Mouse (Mus musculus) midbrain, postnatal 0 days (tissue): ENCODE data around the gene Slc25a21. TPM values are rescaled to one million over a fixed set of nuclear protein-coding genes. Genes with fewer than 3 reads are reported as not detected.
A peak's percentile ranks its signal among the peaks of the same experiment; 100 is the strongest.

ENCODE experiments used
- ATAC-seq: fragments of 200-750 bp; cut with Nextera tagmentation; 2 replicates; pipeline ENCODE4 v1.8.0; 2017; ENCODE audit warnings: moderate number of reproducible peaks, mild to moderate bottlenecking, moderate TSS enrichment, moderate library complexity; ENCODE audit not compliant: low FRiP score
- DNase-seq: peaks from one replicate; pipeline ENCODE4 v3.0.0-alpha.2; 2015; ENCODE audit warnings: low spot score
- H3K27ac ChIP-seq: fragments of 300-500 bp; sonication (generic); 2 replicates; pipeline ENCODE4 v1.5.1; 2014; ENCODE audit warnings: low read depth, mild to moderate bottlenecking, low read length, mixed read lengths
- H3K27me3 ChIP-seq: fragments of 300-500 bp; sonication (generic); 2 replicates; pipeline ENCODE4 v1.6.1; 2014; ENCODE audit warnings: low read length, control low read depth, mixed read lengths; ENCODE audit not compliant: insufficient read depth
- H3K36me3 ChIP-seq: fragments of 300-500 bp; sonication (generic); 2 replicates; pipeline ENCODE4 v1.6.1; 2014; ENCODE audit warnings: low read length, control low read depth, mixed read lengths; ENCODE audit not compliant: insufficient read depth
- H3K4me1 ChIP-seq: fragments of 300-500 bp; sonication (generic); 2 replicates; pipeline ENCODE4 v1.6.1; 2014; ENCODE audit warnings: mild to moderate bottlenecking, control low read depth, antibody characterized with exemption, low read length, mixed read lengths; ENCODE audit not compliant: insufficient read depth
- H3K4me2 ChIP-seq: fragments of 300-500 bp; sonication (generic); 2 replicates; pipeline ENCODE4 v1.6.1; 2014; ENCODE audit warnings: low read depth, mild to moderate bottlenecking, low read length, mixed read lengths; ENCODE audit not compliant: poor library complexity, severe bottlenecking
- H3K4me3 ChIP-seq: fragments of 300-500 bp; sonication (generic); 2 replicates; pipeline ENCODE4 v1.5.1; 2014; ENCODE audit warnings: low read depth, mild to moderate bottlenecking, low read length, moderate library complexity
- H3K9ac ChIP-seq: fragments of 300-500 bp; sonication (generic); replicated peaks from 2 replicates; pipeline ENCODE4 v1.6.1; 2014; ENCODE audit warnings: mild to moderate bottlenecking, low read length, moderate library complexity, mixed read lengths; ENCODE audit not compliant: poor library complexity, severe bottlenecking
- H3K9me3 ChIP-seq: fragments of 300-500 bp; sonication (generic); 2 replicates; pipeline ENCODE4 v1.6.1; 2016; ENCODE audit warnings: low read length, control low read depth
- CTCF ChIP-seq: IDR thresholded peaks from 2 replicates; pipeline ENCODE4 v1.5.1; 2016; ENCODE audit warnings: antibody characterized with exemption, mild to moderate bottlenecking
- WGBS: fragments of 180-500 bp; shearing (Covaris S2); extraction: QIAGEN DNeasy Blood & Tissue Kit; methylation state at CpG from one replicate; pipeline ENCODE4 v1.1.7; 2014; 5-methylcytosine and 5-hydroxymethylcytosine counted together
- polyA plus RNA-seq: library from polyadenylated mRNA; unstranded; fragments of >200 nt; fragmentation: Nextera tagmentation; extraction: Ambion mirVana; gene quantifications from 2 replicates; pipeline ENCODE4 v1.2.1, GENCODE M21; 2015
- total RNA-seq: library from RNA; depleted of rRNA; stranded (reverse); fragments of >200 nt; gene quantifications from 2 replicates; pipeline ENCODE4 v1.2.3, GENCODE M21; 2014

The Slc25a21 gene
- total and polyA plus RNA-seq, 2 experiments from 2014 or later, result 0.11 TPM; not detected in 1

DNA sequence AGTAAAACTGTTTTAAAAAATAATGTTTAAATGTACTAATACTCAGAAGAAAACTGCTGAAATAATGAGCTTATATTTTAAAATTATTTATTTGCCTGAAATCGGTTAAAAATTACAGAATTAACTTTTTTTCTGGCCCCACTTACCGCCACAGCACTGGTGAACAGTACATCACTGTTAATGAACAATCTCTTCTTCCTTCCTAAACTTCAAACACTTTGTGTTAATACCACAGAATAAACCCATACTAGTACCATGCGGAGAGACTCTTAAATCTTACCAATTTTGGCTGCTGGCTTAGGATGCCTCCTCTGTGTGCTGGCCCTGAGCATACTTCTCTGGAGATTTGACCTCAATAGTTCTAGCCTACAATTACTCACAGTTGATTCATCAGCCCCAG lies 4.6 kb upstream of the Slc25a21 start:
- no peak for TF ChIP-seq CTCF

GRCm38 (mm10) chr12:57199427-57199826 lies 2.2 kb upstream of the Slc25a21 start:
- no peaks in the 10 kb centered on the region for H3K9me3 ChIP-seq
- no peak overlapping the region for H3K27ac ChIP-seq
- TF ChIP-seq CTCF, result no peak
- 98% methylated on average over 2 of the region's 2 CpGs for whole genome bisulfite sequencing
- ATAC-seq, result no peak
- H3K27me3 ChIP-seq, result peaks cover 13% of the 10 kb centered on the region
- H3K4me2 ChIP-seq, result no peak overlapping the region
- no peaks in the 10 kb centered on the region for H3K36me3 ChIP-seq
- no peak overlapping the region for H3K9ac ChIP-seq
- no peak for DNase-seq
- no peak overlapping the region for H3K4me3 ChIP-seq
- H3K4me1 ChIP-seq, result 0 out of 2 replicates have a peak, but pooled peaks cover 7% of the 10 kb centered on the region

More for the DNA sequence above, 4.6 kb upstream of the Slc25a21 start:
- no peak overlapping the region for H3K4me3 ChIP-seq
- H3K4me1 ChIP-seq, result 0 out of 2 replicates have a peak, but pooled peaks cover 2% of the 10 kb centered on the region
- peaks cover 8% of the 10 kb centered on the region for H3K27me3 ChIP-seq
- no peak overlapping the region for H3K9ac ChIP-seq
- no peak overlapping the region for H3K4me2 ChIP-seq
- 92% methylated on average over 3 of the region's 3 CpGs for WGBS
- no peaks in the 10 kb centered on the region for H3K9me3 ChIP-seq
- no peaks in the 10 kb centered on the region for H3K36me3 ChIP-seq
- H3K27ac ChIP-seq, result no peak overlapping the region
- no peak for DNase-seq
- ATAC-seq, result no peak

DNA sequence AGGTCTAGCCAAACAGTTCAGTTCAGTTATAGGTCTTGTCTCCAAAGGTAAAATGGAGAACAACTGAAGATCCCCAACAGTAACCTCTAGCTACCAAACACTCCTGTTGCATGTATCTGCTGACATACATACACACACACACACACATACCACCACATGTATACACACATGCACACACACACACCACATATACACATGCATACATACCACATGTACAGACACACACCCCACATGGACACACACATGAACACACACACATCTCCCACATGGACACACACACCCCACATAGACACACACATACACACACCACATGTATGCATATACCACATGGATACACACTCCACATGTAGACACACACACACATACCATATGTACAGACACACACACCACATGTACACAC lies 997 bp upstream of the Slc25a21 start:
- no peak overlapping the region for H3K27ac ChIP-seq
- TF ChIP-seq CTCF, result no peak
- 0 out of 2 replicates have a peak, but pooled peaks cover 7% of the 10 kb centered on the region for H3K4me1 ChIP-seq
- H3K9me3 ChIP-seq, result no peaks in the 10 kb centered on the region
- peak; percentile 44; the same call in 1 of the 2 replicates for ATAC-seq
- H3K4me2 ChIP-seq, result no peak overlapping the region
- no peaks in the 10 kb centered on the region for H3K36me3 ChIP-seq
- no peak overlapping the region for H3K9ac ChIP-seq
- H3K27me3 ChIP-seq, result peaks cover 13% of the 10 kb centered on the region
- H3K4me3 ChIP-seq, result no peak overlapping the region
- no peak for DNase-seq

DNA sequence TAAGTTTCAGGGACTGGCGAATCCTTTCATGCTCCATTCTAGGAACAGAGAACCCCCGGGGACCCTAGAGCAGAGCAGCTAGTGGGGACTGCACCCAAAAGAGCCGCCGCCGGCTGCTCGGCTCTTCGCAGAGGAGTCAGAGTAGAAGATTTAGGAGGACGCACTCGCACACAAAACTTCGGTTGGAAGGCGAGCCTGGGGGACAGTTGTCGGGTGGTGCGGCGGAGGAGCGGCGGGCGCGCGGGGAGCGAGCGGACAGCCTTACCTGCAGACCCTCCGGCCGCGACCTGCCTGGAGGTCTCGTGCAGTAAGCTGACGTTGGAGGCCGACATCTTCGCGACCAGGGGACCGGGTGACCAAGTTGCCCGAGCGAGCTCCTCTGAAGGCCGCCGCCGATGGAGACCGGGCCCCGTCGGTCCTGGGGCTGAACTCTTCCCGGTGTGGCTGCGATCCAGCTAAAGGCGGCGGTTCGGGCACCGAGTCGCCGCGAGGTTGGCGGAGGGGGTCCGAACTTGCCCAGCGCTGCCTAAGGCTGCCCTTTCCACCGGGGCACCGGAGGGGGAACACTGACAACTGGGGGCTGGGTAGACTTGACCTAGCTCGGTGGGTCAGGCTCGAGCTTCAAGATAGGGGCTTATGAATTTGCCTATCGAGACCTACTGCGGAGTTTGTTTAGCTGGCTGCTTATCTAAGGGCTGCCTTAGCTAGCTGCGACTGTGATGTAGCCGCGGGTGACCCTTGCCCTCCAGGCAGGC lies 487 bp downstream of the Slc25a21 start:
- H3K4me3 ChIP-seq, result peak overlapping the region; percentile 43
- WGBS, result 1% methylated on average over 59 of the region's 59 CpGs
- ATAC-seq, result peak; percentile 13; the same call in 1 of the 2 replicates

DNA sequence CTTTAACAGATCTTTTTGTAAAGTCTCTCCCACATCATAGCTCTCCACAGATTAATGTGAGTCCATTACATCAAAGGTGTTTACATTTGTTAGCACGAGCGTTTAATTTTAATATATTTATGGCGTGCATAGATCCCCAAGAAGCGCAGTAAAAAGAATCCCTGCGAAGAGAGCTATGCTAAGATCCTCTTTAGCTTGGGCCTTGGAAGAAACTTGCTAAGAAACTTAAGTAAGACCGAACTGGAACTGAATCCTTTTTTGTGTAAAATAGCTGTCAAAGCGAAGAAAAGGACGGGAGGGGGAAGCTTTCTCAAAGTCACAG lies 1.0 kb downstream of the Slc25a21 start:
- no peaks in the 10 kb centered on the region for H3K36me3 ChIP-seq
- ATAC-seq (no peak), DNase-seq (no peak)
- peak overlapping the region; percentile 89 for H3K4me2 ChIP-seq
- H3K9me3 ChIP-seq, result no peaks in the 10 kb centered on the region
- 0 out of 2 replicates have a peak, but pooled peaks cover 7% of the 10 kb centered on the region for H3K4me1 ChIP-seq
- H3K27me3 ChIP-seq, result peaks cover 13% of the 10 kb centered on the region
- no peak for TF ChIP-seq CTCF
- 7% methylated on average over 8 of the region's 8 CpGs for WGBS
- H3K4me3 ChIP-seq, result peak overlapping the region; percentile 43
- no peak overlapping the region for H3K27ac ChIP-seq
- no peak overlapping the region for H3K9ac ChIP-seq

More for the DNA sequence above, 487 bp downstream of the Slc25a21 start:
- H3K9ac ChIP-seq, result peak overlapping the region; percentile 42; the same call in 1 of the 2 replicates
- 0 out of 2 replicates have a peak, but pooled peaks cover 7% of the 10 kb centered on the region for H3K4me1 ChIP-seq
- TF ChIP-seq CTCF, result no peak
- DNase-seq, result no peak
- H3K27ac ChIP-seq, result no peak overlapping the region
- no peaks in the 10 kb centered on the region for H3K36me3 ChIP-seq
- peak overlapping the region; percentile 89 for H3K4me2 ChIP-seq
- H3K9me3 ChIP-seq, result no peaks in the 10 kb centered on the region
- peaks cover 13% of the 10 kb centered on the region for H3K27me3 ChIP-seq

- 39% methylated on average over 3 of the region's 3 CpGs for WGBS
- Histone ChIP-seq H3K4me3 (no peak overlapping the region), H3K9me3 (no peaks in the 10 kb centered on the region), H3K4me2 (no peak overlapping the region), H3K27me3 (peaks cover 13% of the 10 kb centered on the region), H3K36me3 (no peaks in the 10 kb centered on the region), H3K4me1 (0 out of 2 replicates have a peak, but pooled peaks cover 7% of the 10 kb centered on the region), H3K9ac (no peak overlapping the region), H3K27ac (no peak overlapping the region)
- no peak for ATAC-seq
- TF ChIP-seq CTCF, result peak; percentile 47
- DNase-seq, result peak; percentile 32
Observed at GRCm38 (mm10) chr12:57194609-57195008, 2.7 kb downstream of the Slc25a21 start.
